Mouse (Mus musculus) neural tube, embryonic 15.5 days (tissue): ENCODE measurements at regions not wholly inside any gene's neighbourhood (a gene's known extent, or its start where the extent isn't known, plus 50 kb on each side); places are given as distances from the start of the nearest gene placed in this dataset.

Source experiments
- ATAC-seq: fragments of 200-750 bp; cut with Nextera tagmentation; 2 replicates; pipeline ENCODE4 v1.8.0; 2017; ENCODE audit warnings: mild to moderate bottlenecking, moderate TSS enrichment, moderate library complexity; ENCODE audit not compliant: low FRiP score
- H3K27ac ChIP-seq: fragments of 300-500 bp; sonication (generic); replicated peaks from 2 replicates; pipeline ENCODE4 v1.5.1; 2015; ENCODE audit warnings: mild to moderate bottlenecking, inconsistent platforms
- H3K27me3 ChIP-seq: fragments of 300-500 bp; sonication (generic); replicated peaks from 2 replicates; pipeline ENCODE4 v1.6.1; 2015; ENCODE audit warnings: inconsistent platforms
- H3K36me3 ChIP-seq: fragments of 300-500 bp; sonication (generic); 2 replicates; pipeline ENCODE4 v1.6.1; 2015; ENCODE audit warnings: inconsistent platforms
- H3K4me1 ChIP-seq: fragments of 300-500 bp; sonication (generic); 2 replicates; pipeline ENCODE4 v1.6.1; 2015; ENCODE audit warnings: inconsistent platforms
- H3K4me2 ChIP-seq: fragments of 300-500 bp; sonication (generic); 2 replicates; pipeline ENCODE4 v1.6.1; 2015; ENCODE audit warnings: inconsistent platforms, mild to moderate bottlenecking, moderate library complexity
- H3K4me3 ChIP-seq: fragments of 300-500 bp; sonication (generic); replicated peaks from 2 replicates; pipeline ENCODE4 v1.5.1; 2015; ENCODE audit warnings: mild to moderate bottlenecking, inconsistent platforms
- H3K9ac ChIP-seq: fragments of 300-500 bp; sonication (generic); replicated peaks from 2 replicates; pipeline ENCODE4 v1.6.1; 2015; ENCODE audit warnings: mild to moderate bottlenecking, inconsistent platforms
- H3K9me3 ChIP-seq: fragments of 300-500 bp; sonication (generic); replicated peaks from 2 replicates; pipeline ENCODE4 v1.6.1; 2016; ENCODE audit warnings: inconsistent platforms
- WGBS: fragments of 180-500 bp; shearing (Covaris S2); methylation state at CpG from one replicate; pipeline ENCODE4 v1.1.7; 2015; ENCODE audit warnings: mixed read lengths; 5-methylcytosine and 5-hydroxymethylcytosine counted together

- WGBS, result 66% methylated on average over 12 of the region's 12 CpGs
- no peak overlapping the region for H3K27ac ChIP-seq
- no peak overlapping the region for H3K4me2 ChIP-seq
- H3K4me1 ChIP-seq, result peaks cover 8% of the 10 kb centered on the region; the same call in 1 of the 2 replicates
- H3K4me3 ChIP-seq, result no peak overlapping the region
- no peaks in the 10 kb centered on the region for H3K9me3 ChIP-seq
- no peak overlapping the region for H3K9ac ChIP-seq
- no peaks in the 10 kb centered on the region for H3K27me3 ChIP-seq
- H3K36me3 ChIP-seq, result no peaks in the 10 kb centered on the region
- ATAC-seq, result no peak
These were observed 180.5 kb downstream of the Trim29 start for GRCm38 (mm10) chr9:43491024-43491751.

GRCm38 (mm10) chr9:43492236-43493000 is 181.8 kb downstream of the Trim29 start:
- H3K27ac ChIP-seq, result no peak overlapping the region
- no peak overlapping the region for H3K4me2 ChIP-seq

GRCm38 (mm10) chr9:43498596-43498995 is 187.9 kb downstream of the Trim29 start:
- Histone ChIP-seq H3K36me3 (no peaks in the 10 kb centered on the region), H3K9me3 (no peaks in the 10 kb centered on the region), H3K4me1 (no peaks in the 10 kb centered on the region), H3K4me2 (no peak overlapping the region), H3K9ac (no peak overlapping the region), H3K27ac (no peak overlapping the region), H3K4me3 (no peak overlapping the region), H3K27me3 (no peaks in the 10 kb centered on the region)
- WGBS, result 50% methylated on average over 14 of the region's 14 CpGs
- ATAC-seq, result no peak

More at GRCm38 (mm10) chr9:43492236-43493000, 181.8 kb downstream of the Trim29 start:
- H3K9ac ChIP-seq, result no peak overlapping the region
- WGBS, result 42% methylated on average over 7 of the region's 7 CpGs
- H3K9me3 ChIP-seq, result no peaks in the 10 kb centered on the region
- H3K4me1 ChIP-seq, result peaks cover 8% of the 10 kb centered on the region; the same call in 1 of the 2 replicates
- no peaks in the 10 kb centered on the region for H3K27me3 ChIP-seq
- ATAC-seq, result no peak
- no peak overlapping the region for H3K4me3 ChIP-seq
- H3K36me3 ChIP-seq, result no peaks in the 10 kb centered on the region

GRCm38 (mm10) chr9:43504270-43504932 is 193.8 kb downstream of the Trim29 start:
- Histone ChIP-seq H3K4me1 (peaks cover 27% of the 10 kb centered on the region), H3K9me3 (no peaks in the 10 kb centered on the region), H3K4me3 (no peak overlapping the region), H3K27me3 (no peaks in the 10 kb centered on the region), H3K9ac (no peak overlapping the region), H3K36me3 (no peaks in the 10 kb centered on the region), H3K27ac (peak overlapping the region; percentile 46; the same call in 1 of the 2 replicates), H3K4me2 (no peak overlapping the region)
- 54% methylated on average over 14 of the region's 14 CpGs for WGBS
- no peak for ATAC-seq

- Histone ChIP-seq H3K9ac (no peak overlapping the region), H3K9me3 (no peaks in the 10 kb centered on the region), H3K36me3 (no peaks in the 10 kb centered on the region), H3K4me1 (peaks cover 27% of the 10 kb centered on the region), H3K4me2 (peak overlapping the region; percentile 25), H3K27ac (peak overlapping the region; percentile 81), H3K27me3 (no peaks in the 10 kb centered on the region), H3K4me3 (no peak overlapping the region)
- WGBS, result 8% methylated on average over 4 of the region's 4 CpGs
- ATAC-seq, result peak; percentile 91
These were observed 195.2 kb downstream of the Trim29 start for GRCm38 (mm10) chr9:43505856-43506255.

GRCm38 (mm10) chr9:43506276-43506675 is 195.6 kb downstream of the Trim29 start:
- Histone ChIP-seq H3K4me3 (no peak overlapping the region), H3K36me3 (no peaks in the 10 kb centered on the region), H3K9ac (no peak overlapping the region), H3K9me3 (no peaks in the 10 kb centered on the region), H3K27ac (peak overlapping the region; percentile 81), H3K4me2 (peak overlapping the region; percentile 25), H3K4me1 (peaks cover 27% of the 10 kb centered on the region), H3K27me3 (no peaks in the 10 kb centered on the region)
- WGBS, result 12% methylated on average over 6 of the region's 6 CpGs
- peak; percentile 79 for ATAC-seq

GRCm38 (mm10) chr9:43512806-43513205 is 202.2 kb downstream of the Trim29 start:
- Histone ChIP-seq H3K4me3 (no peak overlapping the region), H3K4me1 (no peaks in the 10 kb centered on the region), H3K9ac (no peak overlapping the region), H3K4me2 (no peak overlapping the region), H3K27me3 (no peaks in the 10 kb centered on the region), H3K9me3 (no peaks in the 10 kb centered on the region), H3K36me3 (no peaks in the 10 kb centered on the region), H3K27ac (no peak overlapping the region)
- 50% methylated on average over 6 of the region's 6 CpGs for WGBS
- ATAC-seq, result no peak

- Histone ChIP-seq H3K4me2 (no peak overlapping the region), H3K9me3 (no peaks in the 10 kb centered on the region), H3K27ac (no peak overlapping the region), H3K36me3 (no peaks in the 10 kb centered on the region), H3K4me3 (no peak overlapping the region), H3K9ac (no peak overlapping the region), H3K4me1 (no peaks in the 10 kb centered on the region), H3K27me3 (no peaks in the 10 kb centered on the region)
- 87% methylated on average over 16 of the region's 16 CpGs for WGBS
- no peak for ATAC-seq
These were observed 204.2 kb downstream of the Trim29 start for GRCm38 (mm10) chr9:43514731-43515458.

- no peaks in the 10 kb centered on the region for H3K27me3 ChIP-seq
- H3K9ac ChIP-seq, result no peak overlapping the region
- H3K36me3 ChIP-seq, result no peaks in the 10 kb centered on the region
- H3K4me1 ChIP-seq, result peaks cover 13% of the 10 kb centered on the region; the same call in 1 of the 2 replicates
- H3K4me2 ChIP-seq, result no peak overlapping the region
- WGBS, result 96% methylated on average over 3 of the region's 3 CpGs
- ATAC-seq, result no peak
- H3K27ac ChIP-seq, result no peak overlapping the region
- no peaks in the 10 kb centered on the region for H3K9me3 ChIP-seq
- H3K4me3 ChIP-seq, result no peak overlapping the region
These were observed 210.3 kb downstream of the Trim29 start for GRCm38 (mm10) chr9:43520931-43521330.

- Histone ChIP-seq H3K9ac (no peak overlapping the region), H3K27ac (no peak overlapping the region), H3K4me2 (no peak overlapping the region), H3K9me3 (no peaks in the 10 kb centered on the region), H3K27me3 (no peaks in the 10 kb centered on the region), H3K4me1 (peaks cover 26% of the 10 kb centered on the region; the same call in 1 of the 2 replicates), H3K4me3 (no peak overlapping the region), H3K36me3 (no peaks in the 10 kb centered on the region)
- peak; percentile 43; the same call in 1 of the 2 replicates for ATAC-seq
- WGBS, result 26% methylated on average over 4 of the region's 4 CpGs
These were observed 214.4 kb downstream of the Trim29 start for GRCm38 (mm10) chr9:43524947-43525565.

- H3K9ac ChIP-seq, result no peak overlapping the region
- H3K27ac ChIP-seq, result no peak overlapping the region
- H3K9me3 ChIP-seq, result no peaks in the 10 kb centered on the region
- WGBS, result 83% methylated on average over 2 of the region's 2 CpGs
- H3K4me1 ChIP-seq, result peaks cover 13% of the 10 kb centered on the region; the same call in 1 of the 2 replicates
- H3K36me3 ChIP-seq, result no peaks in the 10 kb centered on the region
- H3K27me3 ChIP-seq, result no peaks in the 10 kb centered on the region
- H3K4me3 ChIP-seq, result no peak overlapping the region
- H3K4me2 ChIP-seq, result no peak overlapping the region
- no peak for ATAC-seq
These were observed 211.6 kb upstream of the Nectin1 start for GRCm38 (mm10) chr9:43532187-43532586.
